Mouse (Mus musculus) kidney, adult 11 months (tissue): ENCODE data around the gene Gm21887.
"Not testable (repeated sequence)": the region's sequence is repeated elsewhere in the genome, so short reads cannot be mapped to it uniquely, and the experiment has no call there.

ENCODE experiments used
- DNase-seq: peaks from one replicate; pipeline ENCODE4 v3.0.0; 2022

The Gm21887 gene

GRCm38 (mm10) chrX:169998559-169999219, 10.8 kb upstream of the Gm21887 start:
- not testable (repeated sequence) for DNase-seq

GRCm38 (mm10) chrX:169999226-169999883, 10.1 kb upstream of the Gm21887 start:
- DNase-seq = not testable (repeated sequence)

DNA sequence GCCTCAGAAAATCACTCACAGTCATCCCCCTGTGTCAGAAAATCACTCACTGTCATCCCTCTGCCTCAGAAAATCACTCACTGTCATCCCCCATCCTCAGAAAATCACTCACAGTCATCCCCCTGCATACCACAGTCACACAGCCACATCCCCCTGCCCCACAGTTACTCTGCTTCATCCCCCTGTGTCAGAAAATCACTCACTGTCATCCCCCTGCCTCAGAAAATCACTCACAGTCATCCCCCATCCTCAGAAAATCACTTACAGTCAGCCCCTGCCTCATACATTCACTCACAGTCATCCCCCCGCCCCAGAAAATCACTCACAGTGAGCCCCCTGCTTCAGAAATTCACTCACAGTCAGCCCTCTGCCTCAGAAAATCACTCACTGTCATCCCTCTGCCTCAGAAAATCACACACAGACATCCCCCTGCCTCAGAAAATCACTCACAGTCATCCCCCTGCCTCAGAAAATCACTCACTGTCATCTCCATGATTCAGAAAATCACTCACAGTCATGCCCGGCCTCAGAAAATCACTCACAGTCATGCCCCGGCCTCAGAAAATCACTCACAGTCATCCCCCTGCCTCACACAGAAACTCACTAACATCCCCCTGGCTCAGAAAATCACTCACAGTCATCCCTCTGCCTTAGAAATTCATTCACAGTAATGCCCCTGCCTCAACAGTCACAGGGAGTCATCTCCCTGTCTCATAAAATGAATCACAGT, 9.4 kb upstream of the Gm21887 start:
- DNase-seq = not testable (repeated sequence)

GRCm38 (mm10) chrX:170000642-170001387, 8.6 kb upstream of the Gm21887 start:
- not testable (repeated sequence) for DNase-seq

DNA sequence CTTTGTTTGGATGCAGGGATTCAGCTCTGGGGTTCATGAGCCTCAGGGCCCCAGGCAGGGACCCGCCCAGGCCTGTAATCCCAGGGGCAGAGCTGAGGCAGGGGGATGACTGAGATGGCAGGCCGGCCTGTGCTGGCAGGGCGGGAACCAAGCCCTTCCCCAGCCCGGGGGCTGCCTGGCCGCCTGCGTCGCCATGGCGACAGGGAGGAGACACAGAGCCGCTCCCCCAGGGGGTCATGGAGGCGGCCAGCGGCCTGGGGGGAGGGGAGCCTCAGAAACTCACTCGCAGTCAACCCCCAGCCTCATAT, 8.1 kb upstream of the Gm21887 start:
- DNase-seq = not testable (repeated sequence)

GRCm38 (mm10) chrX:170002510-170003197, 6.8 kb upstream of the Gm21887 start:
- DNase-seq = not testable (repeated sequence)

DNA sequence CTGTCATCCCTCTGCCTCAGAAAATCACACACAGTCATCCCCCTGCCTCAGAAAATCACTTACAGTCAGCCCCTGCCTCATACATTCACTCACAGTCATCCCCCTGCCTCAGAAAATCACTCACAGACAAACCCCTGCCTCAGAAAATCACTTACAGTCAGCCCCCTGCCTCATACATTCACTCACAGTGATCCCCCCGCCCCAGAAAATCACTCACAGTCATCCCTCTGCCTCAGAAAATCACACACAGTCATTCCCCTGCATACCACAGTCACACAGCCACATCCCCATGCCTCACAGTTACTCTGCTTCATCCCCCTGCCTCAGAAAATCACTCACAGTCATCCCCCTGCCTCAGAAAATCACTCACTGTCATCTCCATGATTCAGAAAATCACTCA, 5.9 kb upstream of the Gm21887 start:
- DNase-seq = not testable (repeated sequence)

DNA sequence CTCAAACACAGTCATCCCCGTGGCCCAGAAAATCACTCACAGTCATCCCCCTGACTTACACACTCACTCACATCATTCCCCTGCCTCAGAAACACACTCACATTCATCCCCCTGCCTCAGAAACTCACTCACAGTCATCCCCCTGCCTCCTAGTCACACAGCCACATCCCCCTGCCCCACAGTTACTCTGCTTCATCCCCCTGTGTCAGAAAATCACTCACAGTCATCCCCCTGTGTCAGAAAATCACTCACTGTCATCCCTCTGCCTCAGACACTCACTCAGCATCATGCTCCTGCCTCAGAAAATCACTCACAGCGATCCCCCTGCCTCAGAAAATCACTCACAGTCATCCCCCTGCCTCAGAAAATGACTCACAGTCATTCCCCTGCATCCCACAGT, 5.2 kb upstream of the Gm21887 start:
- not testable (repeated sequence) for DNase-seq

DNA sequence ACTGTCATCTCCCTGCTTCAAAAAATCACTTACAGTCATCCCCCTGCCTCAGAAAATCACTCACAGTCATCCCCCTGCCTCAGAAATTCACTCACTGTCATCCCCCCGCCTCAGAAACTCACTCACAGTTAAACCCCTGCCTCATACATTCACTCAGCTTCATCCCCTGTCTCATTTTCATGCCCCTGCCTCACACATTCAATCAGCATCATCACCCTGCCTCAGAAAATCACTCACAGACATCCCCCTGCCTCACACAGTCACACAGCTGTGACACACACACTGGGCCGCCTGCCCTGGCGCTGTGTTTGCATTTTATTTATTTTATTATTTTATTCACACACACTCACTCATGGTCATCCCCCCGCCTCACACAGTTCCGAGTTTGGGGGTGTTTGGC, 4.7 kb upstream of the Gm21887 start:
- not testable (repeated sequence) for DNase-seq

DNA sequence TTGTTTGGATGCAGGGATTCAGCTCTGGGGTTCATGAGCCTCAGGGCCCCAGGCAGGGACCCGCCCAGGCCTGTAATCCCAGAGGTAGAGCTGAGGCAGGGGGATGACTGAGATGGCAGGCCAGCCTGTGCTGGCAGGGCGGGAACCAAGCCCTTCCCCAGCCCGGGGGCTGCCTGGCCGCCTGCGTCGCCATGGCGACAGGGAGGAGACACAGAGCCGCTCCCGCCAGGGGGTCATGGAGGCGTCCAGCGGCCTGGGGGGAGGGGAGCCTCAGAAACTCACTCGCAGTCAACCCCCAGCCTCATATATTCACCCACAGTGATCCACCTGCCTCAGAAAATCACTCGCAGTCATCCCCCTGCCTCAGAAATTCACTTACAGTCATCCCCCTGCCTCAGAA, 4.3 kb upstream of the Gm21887 start:
- not testable (repeated sequence) for DNase-seq

DNA sequence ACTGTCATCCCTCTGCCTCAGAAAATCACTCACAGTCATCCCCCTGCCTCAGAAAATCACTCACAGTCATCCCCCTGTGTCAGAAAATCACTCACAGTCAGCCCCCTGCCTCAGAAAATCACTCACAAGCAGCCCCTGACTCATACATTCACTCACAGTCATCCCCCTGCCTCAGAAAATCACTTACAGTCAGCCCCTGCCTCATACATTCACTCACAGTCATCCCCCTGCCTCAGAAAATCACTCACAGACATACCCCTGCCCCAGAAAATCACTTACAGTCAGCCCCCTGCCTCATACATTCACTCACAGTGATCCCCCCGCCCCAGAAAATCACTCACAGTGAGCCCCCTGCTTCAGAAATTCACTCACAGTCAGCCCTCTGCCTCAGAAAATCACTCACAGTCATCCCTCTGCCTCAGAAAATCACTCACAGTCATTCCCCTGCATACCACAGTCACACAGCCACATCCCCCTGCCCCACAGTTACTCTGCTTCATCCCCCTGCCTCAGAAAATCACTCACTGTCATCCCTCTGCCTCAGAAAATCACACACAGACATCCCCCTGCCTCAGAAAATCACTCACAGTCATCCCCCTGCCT, 3.7 kb upstream of the Gm21887 start:
- DNase-seq = not testable (repeated sequence)

DNA sequence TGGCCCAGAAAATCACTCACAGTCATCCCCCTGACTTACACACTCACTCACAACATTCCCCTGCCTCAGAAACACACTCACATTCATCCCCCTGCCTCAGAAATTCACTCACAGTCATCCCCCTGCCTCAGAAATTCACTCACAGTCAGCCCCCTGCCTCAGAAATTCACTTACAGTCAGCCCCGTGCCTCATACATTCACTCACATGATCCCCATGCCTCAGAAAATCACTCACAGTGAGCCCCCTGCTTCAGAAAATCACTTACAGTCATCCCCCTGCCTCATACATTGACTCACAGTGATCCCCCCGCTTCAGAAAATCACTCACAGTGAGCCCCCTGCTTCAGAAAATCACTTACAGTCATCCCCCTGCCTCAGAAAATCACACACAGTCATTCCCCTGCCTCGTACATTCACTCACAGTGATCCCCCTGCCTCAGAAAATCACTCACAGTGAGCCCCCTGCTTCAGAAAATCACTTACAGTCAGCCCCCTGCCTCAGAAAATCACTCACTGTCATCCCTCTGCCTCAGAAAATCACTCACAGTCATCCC, 2.7 kb upstream of the Gm21887 start:
- not testable (repeated sequence) for DNase-seq

GRCm38 (mm10) chrX:170007375-170008178, 1.9 kb upstream of the Gm21887 start:
- DNase-seq = not testable (repeated sequence)

DNA sequence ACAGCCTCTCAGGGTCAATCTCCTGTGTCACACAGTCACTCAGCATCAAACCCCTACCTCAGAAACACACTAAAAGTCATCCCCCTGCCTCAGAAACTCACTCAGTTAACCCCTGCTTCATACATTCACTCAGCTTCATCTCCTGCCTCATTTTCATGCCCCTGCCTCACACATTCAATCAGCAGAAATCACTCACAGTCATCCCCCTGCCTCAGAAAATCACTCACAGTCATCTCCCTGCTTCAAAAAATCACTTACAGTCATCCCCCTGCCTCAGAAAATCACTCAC, 1.3 kb upstream of the Gm21887 start:
- not testable (repeated sequence) for DNase-seq

- DNase-seq = not testable (repeated sequence)
These were observed 875 bp upstream of the Gm21887 start for GRCm38 (mm10) chrX:170008584-170008983.

GRCm38 (mm10) chrX:170009801-170010221, 352 bp downstream of the Gm21887 start:
- peak; percentile 100 for DNase-seq

- not testable (repeated sequence) for DNase-seq
These were observed 1.4 kb downstream of the Gm21887 start for GRCm38 (mm10) chrX:170010581-170011528.

GRCm38 (mm10) chrX:170011529-170011879, 2.0 kb downstream of the Gm21887 start:
- not testable (repeated sequence) for DNase-seq

DNA sequence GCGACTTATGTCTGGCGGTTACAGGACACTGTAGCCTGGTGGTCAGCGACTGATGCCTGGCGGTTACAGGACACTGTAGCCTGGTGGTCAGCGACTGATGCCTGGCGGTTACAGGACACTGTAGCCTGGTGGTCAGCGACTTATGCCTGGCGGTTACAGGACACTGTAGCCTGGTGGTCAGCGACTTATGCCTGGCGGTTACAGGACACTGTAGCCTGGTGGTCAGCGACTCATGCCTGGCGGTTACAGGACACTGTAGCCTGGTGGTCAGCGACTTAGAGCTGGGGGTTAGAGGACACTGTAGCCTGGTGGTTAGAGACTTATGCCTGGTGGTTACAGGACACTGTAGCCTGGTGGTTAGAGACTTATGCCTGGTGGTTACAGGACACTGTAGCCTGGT, 4.0 kb downstream of the Gm21887 start:
- DNase-seq = not testable (repeated sequence)

DNA sequence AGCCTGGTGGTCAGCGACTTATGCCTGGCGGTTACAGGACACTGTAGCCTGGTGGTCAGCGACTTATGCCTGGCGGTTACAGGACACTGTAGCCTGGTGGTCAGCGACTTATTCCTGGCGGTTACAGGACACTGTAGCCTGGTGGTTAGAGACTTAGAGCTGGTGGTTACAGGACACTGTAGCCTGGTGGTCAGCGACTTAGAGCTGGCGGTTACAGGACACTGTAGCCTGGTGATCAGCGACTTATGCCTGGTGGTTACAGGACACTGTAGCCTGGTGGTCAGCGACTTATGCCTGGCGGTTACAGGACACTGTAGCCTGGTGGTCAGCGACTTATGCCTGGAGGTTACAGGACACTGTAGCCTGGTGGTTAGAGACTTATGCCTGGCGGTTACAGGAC, 4.6 kb downstream of the Gm21887 start:
- DNase-seq = not testable (repeated sequence)
